Mouse (Mus musculus): ENCODE measurements around the gene Bicc1. TPM values are rescaled to one million over a fixed set of nuclear protein-coding genes. Genes with fewer than 3 reads are reported as not detected.

The Bicc1 gene
- polyA plus RNA-seq, 1 experiment, result 3.2 TPM

DNA sequence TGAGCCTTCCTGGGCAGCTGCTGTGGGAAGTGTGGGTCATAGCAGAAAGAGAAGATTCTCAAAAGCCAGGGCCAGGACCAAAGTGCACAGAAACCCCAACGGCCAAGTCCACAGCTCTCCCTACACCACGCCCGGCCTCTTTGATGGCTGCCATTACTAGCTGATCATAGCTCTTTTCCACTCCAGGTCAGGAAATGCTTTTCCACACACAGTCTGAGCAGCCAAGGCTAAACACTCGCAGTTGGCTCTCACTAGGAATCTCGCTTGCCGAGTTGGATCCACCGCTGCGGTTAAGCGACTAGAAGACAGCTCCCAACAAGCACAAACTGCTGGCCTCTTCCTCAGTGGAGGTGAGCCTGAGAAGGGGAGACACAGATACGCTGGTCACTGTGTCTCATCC is 10.3 kb upstream of the Bicc1 start:
- TF ChIP-seq CTCF (IDR thresholded peaks at IDR 0.05; ENCODE audit: borderline replicate concordance, control insufficient read depth, extremely low read depth, insufficient read depth, low read length, poor library complexity) (no peak), POLR2A (IDR thresholded peaks at IDR 0.05; ENCODE audit: control insufficient read depth, extremely low read depth, insufficient read depth, low read length, poor library complexity) (no peak)
- 90% methylated on average over 10 of the region's 10 CpGs for WGBS
- Histone ChIP-seq H3K27me3 (ENCODE audit: control insufficient read depth, insufficient read depth, low read length) (no peaks in the 10 kb centered on the region), H3K4me3 (ENCODE audit: control insufficient read depth, insufficient read depth, low read length) (no peak overlapping the region), H3K4me1 (replicated peaks; ENCODE audit: control insufficient read depth, insufficient read depth, low read length) (no peaks in the 10 kb centered on the region), H3K36me3 (ENCODE audit: control insufficient read depth, insufficient read depth, low read length) (no peaks in the 10 kb centered on the region), H3K27ac (ENCODE audit: control insufficient read depth, insufficient read depth, low read length) (no peak overlapping the region)
- no peak for DNase-seq

DNA sequence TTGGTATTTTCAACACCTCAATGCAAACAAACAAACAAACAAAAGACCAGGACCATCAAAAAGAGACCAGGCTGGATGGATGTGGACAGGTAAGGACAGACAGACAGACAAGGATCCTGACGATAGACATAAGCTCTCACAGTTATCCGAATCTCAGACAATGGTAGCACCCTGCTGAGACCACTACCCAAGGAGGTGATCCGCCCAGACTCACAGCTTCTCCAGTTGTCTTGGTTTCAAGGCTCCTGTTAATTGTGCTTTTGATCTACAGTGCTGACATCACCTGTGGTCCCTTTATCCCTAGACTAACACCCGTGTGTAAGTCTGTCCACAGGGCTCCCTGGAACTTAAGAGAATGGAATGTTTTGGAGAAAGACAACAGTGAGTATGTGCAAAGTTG is 9.7 kb upstream of the Bicc1 start:
- no peak overlapping the region for H3K4me3 ChIP-seq (ENCODE audit: control insufficient read depth, insufficient read depth, low read length)
- TF ChIP-seq CTCF (IDR thresholded peaks at IDR 0.05; ENCODE audit: borderline replicate concordance, control insufficient read depth, extremely low read depth, insufficient read depth, low read length, poor library complexity) (no peak), POLR2A (IDR thresholded peaks at IDR 0.05; ENCODE audit: control insufficient read depth, extremely low read depth, insufficient read depth, low read length, poor library complexity) (no peak)
- no peaks in the 10 kb centered on the region for H3K4me1 ChIP-seq (replicated peaks; ENCODE audit: control insufficient read depth, insufficient read depth, low read length)
- H3K27ac ChIP-seq (ENCODE audit: control insufficient read depth, insufficient read depth, low read length), result no peak overlapping the region
- no peaks in the 10 kb centered on the region for H3K27me3 ChIP-seq (ENCODE audit: control insufficient read depth, insufficient read depth, low read length)
- 62% methylated on average over 4 of the region's 4 CpGs for WGBS
- no peak for DNase-seq
- H3K36me3 ChIP-seq (ENCODE audit: control insufficient read depth, insufficient read depth, low read length), result no peaks in the 10 kb centered on the region

DNA sequence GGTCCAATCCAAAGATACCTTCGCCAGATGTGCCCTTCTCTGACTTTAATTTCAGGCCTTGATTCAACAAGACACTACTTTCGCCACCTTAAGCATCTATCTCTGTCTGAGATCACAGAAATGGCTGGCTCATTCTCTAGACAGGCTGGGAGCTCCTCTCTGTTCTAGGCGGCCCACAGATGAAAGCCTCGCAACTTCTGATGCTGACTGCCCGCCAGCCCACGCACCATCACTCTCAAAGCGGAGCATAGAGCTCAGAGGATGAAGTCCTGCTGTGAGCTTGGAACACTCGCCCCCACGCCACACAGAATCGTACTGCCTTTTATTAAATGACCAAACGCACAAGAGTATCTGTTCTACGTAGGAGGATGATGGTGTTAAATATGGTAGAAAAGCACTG is 949 bp upstream of the Bicc1 start:
- no peak overlapping the region for H3K4me3 ChIP-seq (ENCODE audit: control insufficient read depth, insufficient read depth, low read length)
- H3K4me1 ChIP-seq (replicated peaks; ENCODE audit: control insufficient read depth, insufficient read depth, low read length), result no peaks in the 10 kb centered on the region
- H3K27me3 ChIP-seq (ENCODE audit: control insufficient read depth, insufficient read depth, low read length), result no peaks in the 10 kb centered on the region
- TF ChIP-seq CTCF (IDR thresholded peaks at IDR 0.05; ENCODE audit: borderline replicate concordance, control insufficient read depth, extremely low read depth, insufficient read depth, low read length, poor library complexity) (no peak), POLR2A (IDR thresholded peaks at IDR 0.05; ENCODE audit: control insufficient read depth, extremely low read depth, insufficient read depth, low read length, poor library complexity) (no peak)
- no peak for DNase-seq
- WGBS, result 91% methylated on average over 12 of the region's 12 CpGs
- no peak overlapping the region for H3K27ac ChIP-seq (ENCODE audit: control insufficient read depth, insufficient read depth, low read length)
- no peaks in the 10 kb centered on the region for H3K36me3 ChIP-seq (ENCODE audit: control insufficient read depth, insufficient read depth, low read length)

- TF ChIP-seq POLR2A (IDR thresholded peaks at IDR 0.05; ENCODE audit: control insufficient read depth, extremely low read depth, insufficient read depth, low read length, poor library complexity) (no peak), CTCF (IDR thresholded peaks at IDR 0.05; ENCODE audit: borderline replicate concordance, control insufficient read depth, extremely low read depth, insufficient read depth, low read length, poor library complexity) (no peak)
- WGBS, result 5% methylated on average over 65 of the region's 65 CpGs
- no peak for DNase-seq
- no peaks in the 10 kb centered on the region for H3K4me1 ChIP-seq (replicated peaks; ENCODE audit: control insufficient read depth, insufficient read depth, low read length)
- H3K4me3 ChIP-seq (ENCODE audit: control insufficient read depth, insufficient read depth, low read length), result peak overlapping the region; percentile 6; the same call in 1 of the 2 replicates
- H3K27me3 ChIP-seq (ENCODE audit: control insufficient read depth, insufficient read depth, low read length), result no peaks in the 10 kb centered on the region
- no peak overlapping the region for H3K27ac ChIP-seq (ENCODE audit: control insufficient read depth, insufficient read depth, low read length)
- H3K36me3 ChIP-seq (ENCODE audit: control insufficient read depth, insufficient read depth, low read length), result no peaks in the 10 kb centered on the region
Measured at GRCm38 (mm10) chr10:71158940-71159675, 392 bp downstream of the Bicc1 start.

GRCm38 (mm10) chr10:71156569-71156968 is 2.9 kb downstream of the Bicc1 start:
- Histone ChIP-seq H3K4me1 (replicated peaks; ENCODE audit: control insufficient read depth, insufficient read depth, low read length) (no peaks in the 10 kb centered on the region), H3K27ac (ENCODE audit: control insufficient read depth, insufficient read depth, low read length) (no peak overlapping the region), H3K4me3 (ENCODE audit: control insufficient read depth, insufficient read depth, low read length) (no peak overlapping the region), H3K36me3 (ENCODE audit: control insufficient read depth, insufficient read depth, low read length) (no peaks in the 10 kb centered on the region), H3K27me3 (ENCODE audit: control insufficient read depth, insufficient read depth, low read length) (no peaks in the 10 kb centered on the region)
- 92% methylated on average over 5 of the region's 5 CpGs for WGBS
- TF ChIP-seq POLR2A (IDR thresholded peaks at IDR 0.05; ENCODE audit: control insufficient read depth, extremely low read depth, insufficient read depth, low read length, poor library complexity) (no peak), CTCF (IDR thresholded peaks at IDR 0.05; ENCODE audit: borderline replicate concordance, control insufficient read depth, extremely low read depth, insufficient read depth, low read length, poor library complexity) (no peak)
- no peak for DNase-seq

- no peak for TF ChIP-seq CTCF (IDR thresholded peaks at IDR 0.05; ENCODE audit: borderline replicate concordance, control insufficient read depth, extremely low read depth, insufficient read depth, low read length, poor library complexity)
- TF ChIP-seq POLR2A (IDR thresholded peaks at IDR 0.05; ENCODE audit: control insufficient read depth, extremely low read depth, insufficient read depth, low read length, poor library complexity), result no peak
- Histone ChIP-seq H3K27ac (ENCODE audit: control insufficient read depth, insufficient read depth, low read length) (no peak overlapping the region), H3K4me3 (ENCODE audit: control insufficient read depth, insufficient read depth, low read length) (no peak overlapping the region), H3K4me1 (replicated peaks; ENCODE audit: control insufficient read depth, insufficient read depth, low read length) (no peaks in the 10 kb centered on the region), H3K36me3 (ENCODE audit: control insufficient read depth, insufficient read depth, low read length) (no peaks in the 10 kb centered on the region), H3K27me3 (ENCODE audit: control insufficient read depth, insufficient read depth, low read length) (no peaks in the 10 kb centered on the region)
- no peak for DNase-seq
- WGBS, result 96% methylated on average over 6 of the region's 6 CpGs
Measured at GRCm38 (mm10) chr10:71153610-71154009, 5.9 kb downstream of the Bicc1 start.
